Mouse (Mus musculus): ENCODE data around the gene Yif1b.

Gene Yif1b

DNA sequence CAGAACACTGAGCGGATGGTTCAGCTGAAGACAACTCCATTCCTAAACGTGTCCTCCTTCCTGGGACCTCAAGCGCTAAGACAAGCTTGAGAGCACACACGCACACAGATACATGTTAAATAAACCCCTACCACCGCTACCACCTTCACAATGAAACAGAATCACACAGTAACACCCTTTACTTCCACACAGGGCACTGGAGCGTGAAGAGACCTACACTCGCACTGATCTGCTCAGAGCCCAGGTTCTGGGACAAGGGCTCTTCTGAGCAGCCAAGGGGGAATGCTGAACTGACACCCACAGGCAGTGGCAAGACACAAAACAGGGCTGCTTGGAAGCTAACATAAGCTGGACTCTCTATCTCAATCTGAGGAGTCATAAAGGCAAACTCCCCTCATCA, 27.5 kb downstream of the Yif1b start:
- Histone ChIP-seq H3K9me3 (ENCODE audit: low read length) (no peaks in the 10 kb centered on the region), H3K4me1 (replicated peaks; ENCODE audit: low read depth, low read length) (peaks cover 84% of the 10 kb centered on the region), H3K36me3 (ENCODE audit: insufficient read depth, low read length) (peaks cover 91% of the 10 kb centered on the region), H3K4me3 (replicated peaks; ENCODE audit: low read length) (no peak overlapping the region), H3K27me3 (ENCODE audit: insufficient read depth, low read length) (no peaks in the 10 kb centered on the region)
- no peak for TF ChIP-seq CTCF (conservative IDR thresholded peaks at IDR 0.05; ENCODE audit: low read length)
- TF ChIP-seq POU5F1 (IDR thresholded peaks at IDR 0.05; ENCODE audit: borderline replicate concordance, low read length): no peak
- TF ChIP-seq NANOG (IDR thresholded peaks at IDR 0.05; ENCODE audit: borderline replicate concordance, low read length): no peak

- H3K36me3 ChIP-seq (ENCODE audit: insufficient read depth, low read length): peaks cover 93% of the 10 kb centered on the region
- no peak overlapping the region for H3K4me3 ChIP-seq (replicated peaks; ENCODE audit: low read length)
- H3K27me3 ChIP-seq (ENCODE audit: insufficient read depth, low read length): no peaks in the 10 kb centered on the region
- TF ChIP-seq NANOG (IDR thresholded peaks at IDR 0.05; ENCODE audit: borderline replicate concordance, low read length): no peak
- H3K9me3 ChIP-seq (ENCODE audit: low read length): no peaks in the 10 kb centered on the region
- H3K4me1 ChIP-seq (replicated peaks; ENCODE audit: low read depth, low read length): peaks cover 85% of the 10 kb centered on the region
Observed at GRCm38 (mm10) chr7:29266931-29267330, 28.8 kb downstream of the Yif1b start.

GRCm38 (mm10) chr7:29270445-29270844, 32.3 kb downstream of the Yif1b start:
- TF ChIP-seq CTCF (conservative IDR thresholded peaks at IDR 0.05; ENCODE audit: low read length): no peak
- TF ChIP-seq NANOG (IDR thresholded peaks at IDR 0.05; ENCODE audit: borderline replicate concordance, low read length): no peak
- TF ChIP-seq POU5F1 (IDR thresholded peaks at IDR 0.05; ENCODE audit: borderline replicate concordance, low read length): no peak
- Histone ChIP-seq H3K27me3 (ENCODE audit: insufficient read depth, low read length) (no peaks in the 10 kb centered on the region), H3K4me3 (replicated peaks; ENCODE audit: low read length) (no peak overlapping the region), H3K4me1 (replicated peaks; ENCODE audit: low read depth, low read length) (peaks cover 77% of the 10 kb centered on the region), H3K36me3 (ENCODE audit: insufficient read depth, low read length) (peaks cover 92% of the 10 kb centered on the region), H3K9me3 (ENCODE audit: low read length) (no peaks in the 10 kb centered on the region)

DNA sequence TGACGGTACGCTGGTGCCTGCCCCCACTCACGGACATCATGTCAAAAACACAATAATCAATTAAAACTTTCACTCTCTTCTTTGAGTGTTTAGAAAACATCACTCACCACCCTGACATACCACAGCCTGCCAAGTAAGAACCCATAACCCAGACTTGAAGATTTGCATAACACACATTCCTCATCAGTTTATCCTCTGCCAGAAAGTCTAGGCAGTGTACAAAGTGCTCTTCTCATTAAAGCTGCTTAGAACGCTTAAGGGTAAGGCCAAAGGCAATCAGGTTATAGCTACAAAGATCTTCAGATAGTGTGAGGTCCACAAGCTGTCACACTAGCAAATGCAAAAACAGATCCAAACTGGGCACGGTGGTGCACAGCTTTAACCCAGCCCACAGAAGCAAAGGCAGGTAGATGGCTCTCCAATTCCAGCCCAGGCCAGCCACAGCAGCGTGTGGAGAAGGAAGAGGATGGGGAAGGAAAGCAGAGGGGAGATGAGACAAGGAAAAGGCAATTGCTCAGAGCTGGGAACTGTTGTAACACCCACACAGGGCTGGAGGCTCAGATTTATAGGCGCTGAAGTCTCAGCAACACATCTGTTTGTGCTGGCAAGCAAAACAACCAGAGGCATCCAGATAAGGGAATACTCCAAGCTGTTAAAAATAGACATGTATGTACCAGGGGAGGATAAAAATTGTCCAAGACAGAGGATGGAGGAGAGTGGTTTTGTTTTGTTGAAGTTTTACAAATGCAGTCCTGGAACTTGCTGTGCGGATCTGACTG, 33.7 kb downstream of the Yif1b start:
- peaks cover 78% of the 10 kb centered on the region for H3K4me1 ChIP-seq (replicated peaks; ENCODE audit: low read depth, low read length)
- peaks cover 94% of the 10 kb centered on the region for H3K36me3 ChIP-seq (ENCODE audit: insufficient read depth, low read length)
- TF ChIP-seq POU5F1 (IDR thresholded peaks at IDR 0.05; ENCODE audit: borderline replicate concordance, low read length) (no peak), CTCF (conservative IDR thresholded peaks at IDR 0.05; ENCODE audit: low read length) (no peak), NANOG (IDR thresholded peaks at IDR 0.05; ENCODE audit: borderline replicate concordance, low read length) (no peak)
- no peaks in the 10 kb centered on the region for H3K27me3 ChIP-seq (ENCODE audit: insufficient read depth, low read length)
- H3K4me3 ChIP-seq (replicated peaks; ENCODE audit: low read length): no peak overlapping the region
- H3K9me3 ChIP-seq (ENCODE audit: low read length): no peaks in the 10 kb centered on the region

DNA sequence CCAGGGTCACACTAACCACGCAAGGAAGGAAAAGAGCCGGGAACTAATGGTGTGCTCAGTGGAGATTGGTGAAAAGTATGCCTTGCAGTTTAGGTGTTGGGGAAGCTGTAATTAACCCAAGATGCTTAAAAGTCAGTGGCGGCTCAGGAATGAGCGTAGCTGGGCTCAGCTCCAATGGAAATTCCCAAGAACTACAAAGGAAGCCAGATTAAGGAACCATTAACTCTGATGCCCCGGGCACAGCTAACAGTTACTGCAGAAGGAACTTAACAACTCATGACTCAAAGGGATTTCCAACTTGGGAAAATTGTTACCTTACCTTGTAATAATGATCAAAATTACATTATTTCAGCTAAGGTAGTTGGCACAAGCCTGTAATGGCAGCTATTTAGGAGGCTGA, 38.6 kb downstream of the Yif1b start:
- Histone ChIP-seq H3K36me3 (ENCODE audit: insufficient read depth, low read length) (peaks cover 75% of the 10 kb centered on the region), H3K4me3 (replicated peaks; ENCODE audit: low read length) (no peak overlapping the region), H3K27me3 (ENCODE audit: insufficient read depth, low read length) (no peaks in the 10 kb centered on the region), H3K4me1 (replicated peaks; ENCODE audit: low read depth, low read length) (peaks cover 83% of the 10 kb centered on the region), H3K9me3 (ENCODE audit: low read length) (no peaks in the 10 kb centered on the region)
- TF ChIP-seq CTCF (conservative IDR thresholded peaks at IDR 0.05; ENCODE audit: low read length): no peak
- TF ChIP-seq NANOG (IDR thresholded peaks at IDR 0.05; ENCODE audit: borderline replicate concordance, low read length): no peak
- no peak for TF ChIP-seq POU5F1 (IDR thresholded peaks at IDR 0.05; ENCODE audit: borderline replicate concordance, low read length)

DNA sequence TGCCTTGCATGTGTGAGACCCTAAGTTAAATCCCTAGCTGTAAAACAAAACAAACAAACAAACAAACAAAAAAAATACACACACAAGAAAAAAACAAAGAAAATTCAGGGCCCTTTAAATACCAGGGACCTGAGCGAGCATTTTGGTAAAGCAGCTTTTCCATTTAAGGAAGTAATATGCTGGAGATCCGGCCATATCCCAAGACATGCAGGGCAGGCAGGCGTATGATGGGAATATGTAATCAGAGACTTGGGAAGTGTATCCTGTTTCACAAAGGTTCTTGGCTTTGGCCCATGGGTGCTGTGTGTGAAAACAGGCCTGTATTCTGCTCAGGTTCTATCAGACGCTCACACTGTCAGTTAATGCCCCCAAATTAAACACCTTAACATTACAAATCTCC, 39.4 kb downstream of the Yif1b start:
- Histone ChIP-seq H3K27me3 (ENCODE audit: insufficient read depth, low read length) (no peaks in the 10 kb centered on the region; the same call in 1 of the 2 replicates), H3K4me1 (replicated peaks; ENCODE audit: low read depth, low read length) (peaks cover 82% of the 10 kb centered on the region), H3K4me3 (replicated peaks; ENCODE audit: low read length) (no peak overlapping the region), H3K36me3 (ENCODE audit: insufficient read depth, low read length) (peaks cover 67% of the 10 kb centered on the region), H3K9me3 (ENCODE audit: low read length) (no peaks in the 10 kb centered on the region)
- TF ChIP-seq CTCF (conservative IDR thresholded peaks at IDR 0.05; ENCODE audit: low read length): no peak
- no peak for TF ChIP-seq NANOG (IDR thresholded peaks at IDR 0.05; ENCODE audit: borderline replicate concordance, low read length)
- TF ChIP-seq POU5F1 (IDR thresholded peaks at IDR 0.05; ENCODE audit: borderline replicate concordance, low read length): no peak

- Histone ChIP-seq H3K36me3 (ENCODE audit: insufficient read depth, low read length) (peaks cover 50% of the 10 kb centered on the region), H3K27me3 (ENCODE audit: insufficient read depth, low read length) (no peaks in the 10 kb centered on the region; the same call in 1 of the 2 replicates), H3K4me1 (replicated peaks; ENCODE audit: low read depth, low read length) (peaks cover 67% of the 10 kb centered on the region), H3K9me3 (ENCODE audit: low read length) (no peaks in the 10 kb centered on the region), H3K4me3 (replicated peaks; ENCODE audit: low read length) (peak overlapping the region; percentile 92; the same call in 1 of the 2 replicates)
- TF ChIP-seq NANOG (IDR thresholded peaks at IDR 0.05; ENCODE audit: borderline replicate concordance, low read length) (no peak), POU5F1 (IDR thresholded peaks at IDR 0.05; ENCODE audit: borderline replicate concordance, low read length) (no peak), CTCF (conservative IDR thresholded peaks at IDR 0.05; ENCODE audit: low read length) (no peak)
Observed at GRCm38 (mm10) chr7:29279261-29279660, 41.1 kb downstream of the Yif1b start.

DNA sequence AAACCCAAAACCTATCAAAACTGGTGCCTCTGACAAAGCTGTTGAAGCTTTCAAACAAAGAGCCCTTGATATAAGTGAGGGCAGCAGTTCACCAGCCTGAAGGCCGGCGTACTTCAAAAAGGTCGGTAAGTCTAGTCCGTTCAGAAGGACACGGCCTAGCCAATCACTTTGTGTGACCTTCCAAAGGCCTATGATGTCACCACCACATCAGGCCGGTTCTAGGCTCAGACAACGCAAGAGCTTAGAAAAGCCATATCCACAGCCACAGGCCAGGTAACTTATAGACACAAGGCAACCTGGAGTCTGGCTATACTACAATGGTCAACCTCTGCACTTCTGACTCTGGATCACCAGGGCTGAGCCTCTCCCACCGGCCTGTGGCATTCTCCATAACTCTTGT, 41.8 kb downstream of the Yif1b start:
- no peaks in the 10 kb centered on the region for H3K9me3 ChIP-seq (ENCODE audit: low read length)
- H3K27me3 ChIP-seq (ENCODE audit: insufficient read depth, low read length): peaks cover 3% of the 10 kb centered on the region; the same call in 1 of the 2 replicates
- peaks cover 70% of the 10 kb centered on the region for H3K4me1 ChIP-seq (replicated peaks; ENCODE audit: low read depth, low read length)
- no peak for TF ChIP-seq NANOG (IDR thresholded peaks at IDR 0.05; ENCODE audit: borderline replicate concordance, low read length)
- TF ChIP-seq POU5F1 (IDR thresholded peaks at IDR 0.05; ENCODE audit: borderline replicate concordance, low read length): no peak
- TF ChIP-seq CTCF (conservative IDR thresholded peaks at IDR 0.05; ENCODE audit: low read length): no peak
- H3K4me3 ChIP-seq (replicated peaks; ENCODE audit: low read length): peak overlapping the region; percentile 92
- H3K36me3 ChIP-seq (ENCODE audit: insufficient read depth, low read length): peaks cover 43% of the 10 kb centered on the region

GRCm38 (mm10) chr7:29280801-29281200, 42.7 kb downstream of the Yif1b start:
- H3K4me3 ChIP-seq (replicated peaks; ENCODE audit: low read length): peak overlapping the region; percentile 92
- H3K4me1 ChIP-seq (replicated peaks; ENCODE audit: low read depth, low read length): peaks cover 73% of the 10 kb centered on the region
- H3K9me3 ChIP-seq (ENCODE audit: low read length): no peaks in the 10 kb centered on the region
- TF ChIP-seq CTCF (conservative IDR thresholded peaks at IDR 0.05; ENCODE audit: low read length) (no peak), POU5F1 (IDR thresholded peaks at IDR 0.05; ENCODE audit: borderline replicate concordance, low read length) (no peak), NANOG (IDR thresholded peaks at IDR 0.05; ENCODE audit: borderline replicate concordance, low read length) (no peak)
- peaks cover 7% of the 10 kb centered on the region; the same call in 1 of the 2 replicates for H3K27me3 ChIP-seq (ENCODE audit: insufficient read depth, low read length)
- peaks cover 37% of the 10 kb centered on the region for H3K36me3 ChIP-seq (ENCODE audit: insufficient read depth, low read length)

Measured in E14TG2a.4 (cell line).